Mouse (Mus musculus) midbrain, embryonic 14.5 days (tissue): ENCODE data around the gene Gm5416. TPM values are rescaled to one million over a fixed set of nuclear protein-coding genes. Genes with fewer than 3 reads are reported as not detected.
"Not testable (repeated sequence)": the region's sequence is repeated elsewhere in the genome, so short reads cannot be mapped to it uniquely, and the experiment has no call there.

Source experiments
- ATAC-seq: fragments of 200-750 bp; cut with Nextera tagmentation; 2 replicates; pipeline ENCODE4 v1.8.0; 2017; ENCODE audit warnings: moderate number of reproducible peaks, moderate library complexity; ENCODE audit not compliant: low FRiP score, low TSS enrichment
- DNase-seq: peaks from one replicate; pipeline ENCODE4 v3.0.0-alpha.2; 2015
- H3K27ac ChIP-seq: fragments of 300-500 bp; sonication (generic); replicated peaks from 2 replicates; pipeline ENCODE4 v1.5.1; 2014; ENCODE audit warnings: mild to moderate bottlenecking, low read depth, low read length, moderate library complexity
- H3K27me3 ChIP-seq: fragments of 300-500 bp; sonication (generic); 2 replicates; pipeline ENCODE4 v1.6.1; 2014; ENCODE audit warnings: low read length, control low read depth, mixed read lengths; ENCODE audit not compliant: control insufficient read depth, insufficient read depth
- H3K36me3 ChIP-seq: fragments of 300-500 bp; sonication (generic); 2 replicates; pipeline ENCODE4 v1.6.1; 2014; ENCODE audit warnings: low read length, control low read depth; ENCODE audit not compliant: control insufficient read depth, insufficient read depth
- H3K4me1 ChIP-seq: fragments of 300-500 bp; sonication (generic); 2 replicates; pipeline ENCODE4 v1.6.1; 2014; ENCODE audit warnings: mild to moderate bottlenecking, antibody characterized with exemption, low read length, control low read depth; ENCODE audit not compliant: control insufficient read depth, insufficient read depth
- H3K4me2 ChIP-seq: fragments of 300-500 bp; sonication (generic); 2 replicates; pipeline ENCODE4 v1.6.1; 2014; ENCODE audit warnings: mild to moderate bottlenecking, low read length, moderate library complexity
- H3K4me3 ChIP-seq: fragments of 300-500 bp; sonication (generic); replicated peaks from 2 replicates; pipeline ENCODE4 v1.5.1; 2014; ENCODE audit warnings: low read depth, low read length
- H3K9ac ChIP-seq: fragments of 300-500 bp; sonication (generic); replicated peaks from 2 replicates; pipeline ENCODE4 v1.6.1; 2014; ENCODE audit warnings: mild to moderate bottlenecking, low read length, moderate library complexity
- H3K9me3 ChIP-seq: fragments of 300-500 bp; sonication (generic); 2 replicates; pipeline ENCODE4 v1.6.1; 2016; ENCODE audit warnings: low read length, control low read depth, mixed read lengths; ENCODE audit not compliant: control insufficient read depth
- WGBS: fragments of 180-500 bp; shearing (Covaris S2); extraction: QIAGEN DNeasy Blood & Tissue Kit; methylation state at CpG from one replicate; pipeline ENCODE4 v1.1.7; 2014; 5-methylcytosine and 5-hydroxymethylcytosine counted together
- polyA plus RNA-seq: library from polyadenylated mRNA; unstranded; fragments of >200 nt; fragmentation: Nextera tagmentation; extraction: Ambion mirVana; gene quantifications from 2 replicates; pipeline ENCODE4 v1.2.1, GENCODE M21; 2014

Gene Gm5416
- polyA plus RNA-seq, result not detected in 2 replicates

DNA sequence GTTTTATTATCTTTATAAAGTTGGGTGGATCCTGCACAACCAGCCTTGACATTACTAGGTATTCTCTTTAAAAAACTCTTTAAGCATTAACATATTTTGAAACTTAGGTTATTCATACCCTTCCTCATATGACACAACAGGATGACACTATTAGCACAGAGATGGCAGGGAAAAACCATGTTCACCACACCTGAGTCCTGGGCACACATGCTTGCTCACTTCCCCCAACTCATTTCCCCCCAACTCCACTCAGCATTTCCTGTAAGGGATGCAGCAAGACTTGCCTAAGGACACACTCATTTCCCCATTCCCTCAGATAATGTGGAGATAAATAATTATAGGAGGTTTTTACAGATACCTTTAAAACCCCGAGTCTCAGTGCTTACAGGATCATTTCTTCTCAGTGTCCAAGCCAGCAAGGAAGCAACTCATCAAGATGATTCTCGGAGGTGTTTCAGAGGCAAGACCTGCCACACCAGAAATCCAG lies at the start of gene Gm5416:
Gene Gm5416 (plus strand): TSS at position 437 of the 487 bp plus-strand sequence.
- Histone ChIP-seq H3K27ac (no peak within 1 kb of the TSS), H3K27me3 (no peaks in the 10 kb centered on the region), H3K4me1 (no peaks in the 10 kb centered on the region), H3K4me3 (no peak within 1 kb of the TSS), H3K4me2 (no peak within 1 kb of the TSS), H3K9me3 (no peaks in the 10 kb centered on the region), H3K9ac (no peak within 1 kb of the TSS), H3K36me3 (no peaks in the 10 kb centered on the region)
- WGBS, result 88% methylated on average over 2 of the region's 2 CpGs
- DNase-seq (no peak), ATAC-seq (no peak)

DNA sequence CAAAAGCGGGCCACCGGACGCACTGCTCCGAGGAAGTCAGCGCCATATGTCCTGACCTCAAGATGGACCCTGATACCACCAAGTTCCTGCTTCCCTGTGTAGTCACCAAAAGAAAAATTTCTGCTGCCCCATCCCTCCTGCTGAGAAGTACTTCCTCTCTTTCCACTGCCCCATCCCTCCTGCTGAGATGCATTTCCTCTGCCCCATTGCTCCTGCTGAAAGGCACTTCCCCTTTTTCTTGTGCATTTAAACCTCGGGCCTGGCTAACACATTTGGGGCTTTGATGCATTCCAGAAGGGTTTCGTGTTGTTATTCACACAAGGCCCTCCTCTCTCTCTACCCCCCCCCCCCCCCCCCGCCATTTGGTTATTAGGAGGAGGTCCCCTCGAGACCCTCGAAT lies 42.4 kb upstream of the Gm5416 start:
- not testable (repeated sequence) for H3K4me1 ChIP-seq, H3K4me2 ChIP-seq, ATAC-seq, H3K27ac ChIP-seq, H3K9me3 ChIP-seq, H3K4me3 ChIP-seq, H3K9ac ChIP-seq, H3K27me3 ChIP-seq, DNase-seq, H3K36me3 ChIP-seq
- WGBS, result 87% methylated on average over 9 of the region's 10 CpGs

DNA sequence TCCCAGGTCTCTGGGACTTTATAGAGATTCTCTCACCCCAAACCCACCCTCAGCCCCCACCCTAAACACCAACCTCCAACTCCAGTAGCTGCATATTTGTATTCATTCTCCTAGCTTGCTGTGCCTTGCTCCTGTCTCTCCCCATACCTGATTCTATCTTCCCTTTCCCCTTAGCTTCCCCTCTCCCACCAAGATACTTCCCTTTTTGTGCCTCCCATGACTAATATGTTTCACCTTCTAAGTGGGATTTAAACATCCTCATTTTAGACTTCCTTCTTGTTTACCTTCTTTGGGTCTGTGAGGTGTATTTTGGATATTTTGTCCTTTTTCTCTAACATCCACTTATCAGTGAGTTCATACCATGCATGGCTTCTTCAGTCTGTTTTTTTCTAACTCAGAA lies 34.1 kb upstream of the Gm5416 start:
- no peak overlapping the region for H3K4me2 ChIP-seq
- no peaks in the 10 kb centered on the region for H3K27me3 ChIP-seq
- no peaks in the 10 kb centered on the region for H3K36me3 ChIP-seq
- ATAC-seq (no peak), DNase-seq (no peak)
- no peaks in the 10 kb centered on the region for H3K9me3 ChIP-seq
- H3K4me3 ChIP-seq, result no peak overlapping the region
- no peak overlapping the region for H3K9ac ChIP-seq
- H3K27ac ChIP-seq, result no peak overlapping the region
- no peaks in the 10 kb centered on the region for H3K4me1 ChIP-seq

DNA sequence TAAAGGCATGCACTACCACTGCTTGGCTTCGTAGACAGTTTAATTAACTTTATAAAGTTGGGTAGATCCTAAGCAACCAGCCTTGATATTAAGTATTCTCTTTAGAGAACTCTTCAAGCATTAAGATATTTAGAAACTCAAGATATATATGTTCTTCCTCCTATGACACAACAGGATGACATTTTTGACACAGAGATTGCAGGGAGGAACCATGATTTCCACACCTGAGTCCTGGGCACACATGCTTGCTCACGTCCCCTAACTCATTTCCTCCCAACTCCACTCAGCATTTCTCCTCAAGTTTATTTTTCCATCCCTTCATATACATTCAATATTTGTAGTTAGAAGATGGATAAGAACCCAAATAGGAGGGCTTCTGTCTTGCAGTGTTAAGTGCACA lies 30.3 kb upstream of the Gm5416 start:
- ATAC-seq (no peak), DNase-seq (no peak)
- Histone ChIP-seq H3K36me3 (no peaks in the 10 kb centered on the region), H3K27me3 (no peaks in the 10 kb centered on the region), H3K27ac (no peak overlapping the region), H3K4me3 (no peak overlapping the region), H3K9me3 (no peaks in the 10 kb centered on the region), H3K4me1 (no peaks in the 10 kb centered on the region), H3K9ac (no peak overlapping the region), H3K4me2 (no peak overlapping the region)
- WGBS, result 78% methylated on average over 2 of the region's 2 CpGs

DNA sequence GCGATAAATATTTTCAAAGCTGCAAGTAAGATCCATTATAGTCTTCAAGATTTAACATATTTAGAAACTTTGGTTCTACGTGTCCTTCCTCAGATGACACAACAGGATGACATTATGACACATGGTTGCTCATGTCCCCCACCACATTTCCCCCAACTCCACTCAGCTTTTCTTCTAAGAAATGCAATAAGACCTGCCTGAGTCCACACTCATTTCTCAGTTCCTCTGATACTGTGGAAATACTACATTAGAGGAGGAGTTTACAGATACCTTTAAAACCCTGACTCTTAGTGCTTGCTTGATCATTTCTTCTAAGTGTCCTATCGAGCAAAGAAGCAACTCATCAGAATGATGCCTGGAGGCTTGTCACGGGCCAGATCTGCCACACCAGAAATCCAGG lies 26.3 kb upstream of the Gm5416 start, which contains the start of gene Gm5483:
Gene Gm5483 (plus strand): TSS at position 301 of the 400 bp plus-strand sequence.
- ATAC-seq, H3K9ac ChIP-seq, H3K9me3 ChIP-seq, H3K27me3 ChIP-seq, H3K27ac ChIP-seq, H3K4me2 ChIP-seq, H3K36me3 ChIP-seq, H3K4me1 ChIP-seq, H3K4me3 ChIP-seq, DNase-seq: not testable (repeated sequence)
- 92% methylated on average over 4 of the region's 4 CpGs for WGBS

DNA sequence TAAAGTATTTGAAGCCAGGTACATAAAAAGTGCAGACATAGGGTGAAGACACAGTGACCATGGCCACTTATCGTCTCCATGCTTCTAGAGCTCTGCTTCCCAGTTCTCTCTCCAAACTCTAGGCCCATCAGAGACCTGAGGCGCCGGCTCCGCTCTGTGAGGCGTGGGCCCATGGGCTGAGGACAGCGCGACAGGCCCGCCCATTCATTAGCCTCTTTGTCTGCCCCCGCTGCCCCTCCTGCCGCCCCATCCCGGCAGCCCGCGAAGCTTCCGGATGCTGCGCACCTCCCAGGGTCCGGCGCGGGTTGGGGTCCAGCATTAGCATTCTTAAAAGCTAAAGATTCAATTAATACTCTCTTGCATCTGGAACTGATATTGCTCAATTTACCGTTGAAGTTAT lies 11.0 kb upstream of the Gm5416 start:
- Histone ChIP-seq H3K27ac (no peak overlapping the region), H3K4me1 (no peaks in the 10 kb centered on the region), H3K9ac (no peak overlapping the region), H3K4me3 (no peak overlapping the region), H3K4me2 (peak overlapping the region; percentile 35), H3K9me3 (no peaks in the 10 kb centered on the region), H3K36me3 (no peaks in the 10 kb centered on the region), H3K27me3 (no peaks in the 10 kb centered on the region)
- ATAC-seq, result no peak
- DNase-seq, result peak; percentile 1
- WGBS, result 43% methylated on average over 19 of the region's 19 CpGs

DNA sequence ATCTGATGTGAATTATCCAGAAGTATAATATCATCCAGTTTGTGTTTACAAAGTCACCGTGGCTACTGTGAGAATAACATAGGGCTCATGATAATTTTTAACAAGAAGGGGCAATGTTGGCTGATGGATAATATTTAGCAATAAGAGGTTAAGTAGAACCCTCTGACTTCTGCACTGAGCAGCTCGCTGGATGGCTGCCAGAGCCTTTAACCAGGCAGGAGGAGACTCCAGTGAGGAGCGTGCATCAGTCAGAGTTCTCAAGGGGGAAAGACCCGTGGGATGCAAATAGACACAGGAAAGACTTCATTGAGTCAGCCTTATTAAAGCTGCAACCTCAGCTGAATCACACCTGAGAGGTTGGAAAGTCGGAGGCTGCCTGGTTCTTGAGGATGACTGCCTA lies 6.4 kb upstream of the Gm5416 start:
- Histone ChIP-seq H3K9me3 (no peaks in the 10 kb centered on the region), H3K27me3 (no peaks in the 10 kb centered on the region), H3K4me3 (no peak overlapping the region), H3K9ac (no peak overlapping the region), H3K27ac (no peak overlapping the region), H3K36me3 (no peaks in the 10 kb centered on the region), H3K4me1 (no peaks in the 10 kb centered on the region), H3K4me2 (no peak overlapping the region)
- DNase-seq (no peak), ATAC-seq (no peak)
- 86% methylated on average over 5 of the region's 5 CpGs for WGBS

DNA sequence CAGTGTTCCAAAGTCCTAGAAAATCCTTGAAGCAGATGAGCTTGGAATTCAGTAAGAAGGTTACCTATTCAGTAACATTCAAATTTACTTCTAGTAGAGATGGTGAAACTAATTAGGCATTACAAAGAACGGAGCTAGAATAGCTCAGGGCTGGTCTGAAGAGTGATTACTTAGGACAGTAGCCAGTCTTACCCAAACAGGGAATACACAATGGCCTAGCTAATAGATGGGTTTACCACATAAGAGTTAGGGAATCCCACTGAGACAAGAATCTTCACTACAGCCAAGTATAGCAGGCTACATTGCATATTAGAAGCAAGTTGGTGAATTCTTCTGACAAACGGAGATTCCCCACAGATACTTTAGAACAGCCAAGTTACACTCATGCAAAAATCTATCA lies 4.5 kb upstream of the Gm5416 start:
- H3K36me3 ChIP-seq, H3K4me1 ChIP-seq, DNase-seq, H3K27me3 ChIP-seq, H3K9me3 ChIP-seq, H3K4me2 ChIP-seq, H3K9ac ChIP-seq, H3K27ac ChIP-seq, H3K4me3 ChIP-seq, ATAC-seq: not testable (repeated sequence)
- 56% methylated on average over 2 of the region's 2 CpGs for WGBS

DNA sequence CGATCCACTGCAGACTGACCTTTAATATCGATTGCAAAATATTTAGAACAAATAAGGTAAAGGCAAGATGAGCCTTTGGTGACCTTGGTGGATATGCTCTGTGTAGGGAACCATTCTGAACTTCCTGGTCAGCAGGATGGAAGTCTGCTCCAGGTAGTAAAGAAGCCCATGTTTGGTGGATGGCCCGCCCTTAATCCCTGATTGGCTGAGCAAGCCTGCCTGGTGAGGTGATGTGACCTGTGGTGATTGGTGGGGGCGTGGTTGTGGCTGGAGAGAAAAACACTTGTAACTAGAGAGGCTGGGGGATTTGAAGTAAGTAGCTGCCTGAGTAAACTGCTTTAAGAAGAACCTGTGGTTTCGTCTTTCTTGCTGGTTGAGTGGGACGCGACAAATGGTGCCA lies 11.0 kb downstream of the Gm5416 start, which contains the start of gene 2010005H15Rik:
Gene 2010005H15Rik (plus strand): TSS at position 301 of the 400 bp plus-strand sequence.
- not testable (repeated sequence) for H3K9ac ChIP-seq, H3K4me3 ChIP-seq, H3K4me2 ChIP-seq, ATAC-seq, H3K27ac ChIP-seq, H3K36me3 ChIP-seq, H3K4me1 ChIP-seq, H3K9me3 ChIP-seq, H3K27me3 ChIP-seq, DNase-seq
- 97% methylated on average over 7 of the region's 7 CpGs for WGBS
